Mouse (Mus musculus): ENCODE results near the gene Col4a6.

Col4a6 gene

DNA sequence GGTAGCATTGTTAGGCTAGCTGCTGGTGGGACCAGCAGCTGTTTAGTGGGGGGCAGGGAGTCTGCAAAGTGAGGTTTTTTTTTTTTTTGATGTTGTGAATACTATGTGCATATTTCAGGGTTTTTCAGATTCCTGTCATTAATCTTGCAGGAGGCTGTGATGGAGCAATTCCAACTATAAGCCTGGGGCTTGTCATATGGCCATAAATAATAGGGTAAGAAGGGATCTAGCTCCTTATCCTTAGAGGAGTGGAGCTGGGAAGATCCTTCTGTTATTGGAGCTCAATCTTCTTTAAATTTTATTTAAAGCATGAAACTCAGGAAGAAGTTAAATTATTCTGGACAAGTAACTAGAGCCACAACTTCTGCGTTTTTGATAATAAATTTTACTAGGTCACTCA, 157.7 kb downstream of the Col4a6 start:
- H3K4me3 ChIP-seq (replicated peaks; ENCODE audit: low read length) = no peak overlapping the region
- no peaks in the 10 kb centered on the region for H3K36me3 ChIP-seq (ENCODE audit: insufficient read depth, low read length)
- no peaks in the 10 kb centered on the region for H3K27me3 ChIP-seq (ENCODE audit: insufficient read depth, low read length)
- H3K9me3 ChIP-seq (ENCODE audit: low read length) = no peaks in the 10 kb centered on the region
- no peaks in the 10 kb centered on the region for H3K4me1 ChIP-seq (replicated peaks; ENCODE audit: low read depth, low read length)
- TF ChIP-seq CTCF (conservative IDR thresholded peaks at IDR 0.05; ENCODE audit: low read length) (no peak), NANOG (IDR thresholded peaks at IDR 0.05; ENCODE audit: borderline replicate concordance, low read length) (no peak), POU5F1 (IDR thresholded peaks at IDR 0.05; ENCODE audit: borderline replicate concordance, low read length) (no peak)

DNA sequence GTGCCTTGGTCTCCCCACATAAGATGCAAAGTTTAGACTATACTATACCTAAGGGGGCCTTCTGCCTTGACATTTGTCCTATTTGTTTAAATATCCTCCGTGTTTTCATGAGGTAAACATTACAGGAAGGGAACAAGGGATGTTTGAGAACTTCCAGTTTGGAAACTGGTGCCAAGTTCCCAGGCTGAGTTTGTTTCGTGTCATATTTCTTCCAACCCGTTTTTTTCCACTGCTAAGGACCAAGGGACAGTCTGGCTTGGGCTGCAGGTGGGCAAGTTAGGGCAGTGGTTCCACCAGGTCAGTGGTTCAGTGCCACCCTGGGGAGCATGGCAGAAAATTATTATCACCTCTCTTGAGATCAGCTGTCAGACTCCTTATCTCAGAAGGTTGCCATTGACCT, 158.1 kb downstream of the Col4a6 start:
- Histone ChIP-seq H3K9me3 (ENCODE audit: low read length) (no peaks in the 10 kb centered on the region), H3K27me3 (ENCODE audit: insufficient read depth, low read length) (no peaks in the 10 kb centered on the region), H3K4me1 (replicated peaks; ENCODE audit: low read depth, low read length) (no peaks in the 10 kb centered on the region), H3K4me3 (replicated peaks; ENCODE audit: low read length) (no peak overlapping the region), H3K36me3 (ENCODE audit: insufficient read depth, low read length) (no peaks in the 10 kb centered on the region)
- TF ChIP-seq CTCF (conservative IDR thresholded peaks at IDR 0.05; ENCODE audit: low read length) = no peak
- no peak for TF ChIP-seq NANOG (IDR thresholded peaks at IDR 0.05; ENCODE audit: borderline replicate concordance, low read length)

DNA sequence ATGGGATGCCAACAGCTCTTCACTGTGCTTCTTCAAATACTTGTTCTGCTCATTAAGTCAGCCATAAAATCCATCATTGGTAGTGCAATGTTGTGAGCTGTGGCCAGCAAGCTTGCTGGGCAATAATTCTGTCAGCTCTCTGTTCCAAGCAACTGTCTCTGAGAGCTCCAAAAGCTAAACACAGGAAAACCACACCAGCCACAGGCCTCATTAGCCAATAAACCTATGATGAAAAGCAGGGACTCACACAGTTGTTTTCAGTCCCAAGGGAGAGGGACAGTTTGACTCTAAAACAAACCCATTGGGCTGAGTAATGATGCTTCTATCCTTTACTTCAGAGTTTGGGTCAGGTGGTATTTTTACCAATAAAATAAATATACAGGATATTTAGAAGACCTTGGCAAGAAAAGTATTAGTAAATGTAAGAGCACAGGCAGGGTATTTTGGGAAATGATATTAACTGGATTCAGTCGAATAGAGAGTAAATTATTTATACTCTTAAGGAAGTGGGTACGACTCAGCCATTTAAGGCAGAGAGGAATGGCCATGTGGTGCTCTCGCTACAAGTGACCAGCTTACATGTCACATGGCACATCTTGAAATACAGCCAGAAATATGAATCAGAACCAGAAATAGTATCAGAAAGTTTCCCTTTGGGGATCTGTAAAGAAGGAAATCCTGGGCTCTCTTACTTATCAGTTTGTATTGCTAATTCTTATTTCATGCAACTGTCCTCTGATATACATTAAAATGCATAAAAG, 181.0 kb downstream of the Col4a6 start:
- H3K27me3 ChIP-seq (ENCODE audit: insufficient read depth, low read length) = no peaks in the 10 kb centered on the region
- H3K36me3 ChIP-seq (ENCODE audit: insufficient read depth, low read length) = no peaks in the 10 kb centered on the region
- H3K4me3 ChIP-seq (replicated peaks; ENCODE audit: low read length) = no peak overlapping the region
- no peaks in the 10 kb centered on the region for H3K9me3 ChIP-seq (ENCODE audit: low read length)
- TF ChIP-seq CTCF (conservative IDR thresholded peaks at IDR 0.05; ENCODE audit: low read length) = no peak
- TF ChIP-seq POU5F1 (IDR thresholded peaks at IDR 0.05; ENCODE audit: borderline replicate concordance, low read length) = no peak
- no peak for TF ChIP-seq NANOG (IDR thresholded peaks at IDR 0.05; ENCODE audit: borderline replicate concordance, low read length)
- H3K4me1 ChIP-seq (replicated peaks; ENCODE audit: low read depth, low read length) = no peaks in the 10 kb centered on the region

DNA sequence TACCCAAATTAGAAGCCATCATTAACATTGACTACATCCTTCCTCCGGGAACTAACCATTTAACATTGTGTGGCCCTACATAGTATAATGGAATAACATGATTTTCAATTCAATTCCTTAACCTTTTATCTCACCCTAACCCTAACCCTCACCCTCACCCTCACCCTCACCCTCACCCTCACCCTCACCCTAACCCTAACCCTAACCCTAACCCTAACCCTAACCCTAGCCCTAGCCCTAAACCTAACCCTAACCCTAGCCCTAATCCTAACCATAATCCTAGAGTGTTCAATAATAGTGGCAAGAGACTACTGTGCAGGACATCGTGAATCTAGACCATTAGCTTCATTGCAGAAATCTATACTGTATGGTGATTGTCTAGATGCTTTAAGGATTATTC, 197.5 kb downstream of the Col4a6 start:
- TF ChIP-seq POU5F1 (IDR thresholded peaks at IDR 0.05; ENCODE audit: borderline replicate concordance, low read length) (no peak), CTCF (conservative IDR thresholded peaks at IDR 0.05; ENCODE audit: low read length) (no peak), NANOG (IDR thresholded peaks at IDR 0.05; ENCODE audit: borderline replicate concordance, low read length) (no peak)
- no peak overlapping the region for H3K4me3 ChIP-seq (replicated peaks; ENCODE audit: low read length)
- no peaks in the 10 kb centered on the region for H3K27me3 ChIP-seq (ENCODE audit: insufficient read depth, low read length)
- H3K9me3 ChIP-seq (ENCODE audit: low read length) = no peaks in the 10 kb centered on the region
- H3K36me3 ChIP-seq (ENCODE audit: insufficient read depth, low read length) = no peaks in the 10 kb centered on the region
- H3K4me1 ChIP-seq (replicated peaks; ENCODE audit: low read depth, low read length) = no peaks in the 10 kb centered on the region

DNA sequence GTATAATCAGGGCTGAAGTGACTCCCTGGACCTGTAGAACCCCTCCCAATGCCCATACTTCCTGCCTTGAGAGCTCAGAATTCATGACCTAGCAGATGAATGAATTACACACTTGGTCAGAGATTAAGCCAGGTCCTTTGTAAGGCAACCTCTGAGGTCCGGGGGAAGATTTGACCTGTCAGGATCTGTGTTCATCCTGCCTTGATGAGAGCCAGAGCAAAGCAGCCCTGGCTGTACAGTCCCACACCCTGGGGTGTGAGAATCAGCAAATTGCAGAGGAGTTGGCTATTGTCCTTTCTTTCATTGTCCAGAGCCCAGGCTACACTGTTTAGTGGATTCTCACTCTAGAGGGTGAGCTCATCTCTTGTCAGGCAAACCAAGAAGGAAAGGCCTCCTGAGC, 207.9 kb downstream of the Col4a6 start:
- TF ChIP-seq NANOG (IDR thresholded peaks at IDR 0.05; ENCODE audit: borderline replicate concordance, low read length) (no peak), POU5F1 (IDR thresholded peaks at IDR 0.05; ENCODE audit: borderline replicate concordance, low read length) (no peak), CTCF (conservative IDR thresholded peaks at IDR 0.05; ENCODE audit: low read length) (no peak)
- H3K9me3 ChIP-seq (ENCODE audit: low read length) = no peaks in the 10 kb centered on the region
- no peaks in the 10 kb centered on the region for H3K27me3 ChIP-seq (ENCODE audit: insufficient read depth, low read length)
- no peaks in the 10 kb centered on the region for H3K4me1 ChIP-seq (replicated peaks; ENCODE audit: low read depth, low read length)
- no peak overlapping the region for H3K4me3 ChIP-seq (replicated peaks; ENCODE audit: low read length)
- H3K36me3 ChIP-seq (ENCODE audit: insufficient read depth, low read length) = no peaks in the 10 kb centered on the region

DNA sequence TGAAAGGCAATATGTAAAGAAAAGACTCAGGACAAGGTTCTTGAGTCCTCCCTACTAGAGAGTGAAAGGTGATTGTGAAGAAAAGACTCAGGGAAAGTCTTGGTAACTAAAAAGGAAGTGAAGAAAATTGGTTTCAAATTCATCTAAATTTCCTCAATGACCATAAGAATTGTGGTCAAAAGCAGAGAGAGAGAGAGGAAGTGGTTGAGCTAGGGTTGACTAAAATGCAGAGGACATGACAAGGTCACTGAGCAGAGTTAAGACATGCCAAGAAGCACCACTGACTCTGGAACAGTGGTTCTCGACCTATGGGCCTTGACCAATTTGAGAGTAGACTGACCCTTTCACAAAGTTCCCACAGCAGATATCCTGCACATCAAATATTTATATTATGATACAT, 224.2 kb downstream of the Col4a6 start:
- no peaks in the 10 kb centered on the region for H3K9me3 ChIP-seq (ENCODE audit: low read length)
- no peaks in the 10 kb centered on the region for H3K36me3 ChIP-seq (ENCODE audit: insufficient read depth, low read length)
- no peak overlapping the region for H3K4me3 ChIP-seq (replicated peaks; ENCODE audit: low read length)
- no peaks in the 10 kb centered on the region for H3K4me1 ChIP-seq (replicated peaks; ENCODE audit: low read depth, low read length)
- TF ChIP-seq CTCF (conservative IDR thresholded peaks at IDR 0.05; ENCODE audit: low read length) (no peak), NANOG (IDR thresholded peaks at IDR 0.05; ENCODE audit: borderline replicate concordance, low read length) (no peak), POU5F1 (IDR thresholded peaks at IDR 0.05; ENCODE audit: borderline replicate concordance, low read length) (no peak)
- no peaks in the 10 kb centered on the region for H3K27me3 ChIP-seq (ENCODE audit: insufficient read depth, low read length)

DNA sequence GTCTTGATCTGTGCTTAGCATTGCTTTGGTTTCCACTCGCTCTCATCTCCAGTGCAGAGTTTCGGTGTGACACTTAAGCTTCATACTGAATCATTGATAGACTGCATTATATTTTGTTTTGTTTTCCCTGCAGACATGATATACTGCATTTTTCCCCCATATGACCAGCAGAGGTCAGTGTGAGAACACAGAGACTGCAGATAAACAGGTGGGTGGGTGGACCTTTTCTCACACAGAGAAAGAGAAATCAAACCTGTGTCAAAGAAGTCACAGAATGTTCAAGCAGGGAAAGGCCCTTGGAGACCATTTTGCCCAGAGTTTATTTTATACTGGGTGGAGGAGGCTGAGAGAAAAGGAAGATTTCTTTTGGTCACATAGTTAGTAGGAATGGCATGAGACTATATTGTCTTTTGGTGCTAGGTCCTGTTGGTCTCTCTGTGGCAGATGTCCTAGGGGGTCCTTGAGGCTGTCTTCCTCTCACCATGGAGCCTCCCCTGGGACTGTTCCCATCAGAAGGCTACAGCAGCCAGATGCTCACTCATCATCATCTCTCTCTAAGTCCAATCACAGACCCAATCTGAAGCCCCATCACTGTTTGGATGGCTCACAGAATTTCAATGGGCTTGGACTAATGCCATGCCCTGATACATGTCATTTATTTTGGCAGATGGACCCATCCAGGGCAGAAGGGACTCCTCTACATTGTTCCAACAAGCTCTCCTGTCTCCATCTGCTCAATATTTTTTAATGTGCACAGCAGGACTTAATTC, 237.1 kb downstream of the Col4a6 start:
- no peak overlapping the region for H3K4me3 ChIP-seq (replicated peaks; ENCODE audit: low read length)
- no peak for TF ChIP-seq POU5F1 (IDR thresholded peaks at IDR 0.05; ENCODE audit: borderline replicate concordance, low read length)
- peak; percentile 36 for TF ChIP-seq CTCF (conservative IDR thresholded peaks at IDR 0.05; ENCODE audit: low read length)
- H3K36me3 ChIP-seq (ENCODE audit: insufficient read depth, low read length) = no peaks in the 10 kb centered on the region
- no peaks in the 10 kb centered on the region for H3K27me3 ChIP-seq (ENCODE audit: insufficient read depth, low read length)
- no peaks in the 10 kb centered on the region for H3K9me3 ChIP-seq (ENCODE audit: low read length)
- H3K4me1 ChIP-seq (replicated peaks; ENCODE audit: low read depth, low read length) = no peaks in the 10 kb centered on the region

DNA sequence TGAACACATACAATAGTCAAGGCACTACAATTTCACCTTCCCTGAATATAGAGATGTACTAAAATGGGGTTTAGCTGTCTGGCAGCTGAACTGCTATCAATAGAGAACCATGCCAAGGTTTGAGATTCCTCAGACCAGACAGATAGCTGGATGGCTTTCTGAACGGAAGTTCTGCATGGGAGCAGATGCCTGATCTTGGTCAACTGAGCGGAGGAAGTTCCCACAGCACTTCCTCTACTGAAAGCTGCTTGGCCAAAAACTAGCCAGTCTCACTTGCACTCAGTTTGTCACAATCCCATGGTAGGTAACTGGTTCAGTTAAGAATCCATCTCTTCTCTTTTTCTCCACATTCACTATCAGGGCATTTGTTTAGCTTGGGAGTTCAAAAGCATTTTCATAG, 245.7 kb downstream of the Col4a6 start:
- no peak overlapping the region for H3K4me3 ChIP-seq (replicated peaks; ENCODE audit: low read length)
- no peaks in the 10 kb centered on the region for H3K4me1 ChIP-seq (replicated peaks; ENCODE audit: low read depth, low read length)
- TF ChIP-seq CTCF (conservative IDR thresholded peaks at IDR 0.05; ENCODE audit: low read length) (no peak), NANOG (IDR thresholded peaks at IDR 0.05; ENCODE audit: borderline replicate concordance, low read length) (no peak), POU5F1 (IDR thresholded peaks at IDR 0.05; ENCODE audit: borderline replicate concordance, low read length) (no peak)
- no peaks in the 10 kb centered on the region for H3K9me3 ChIP-seq (ENCODE audit: low read length)
- no peaks in the 10 kb centered on the region for H3K36me3 ChIP-seq (ENCODE audit: insufficient read depth, low read length)
- H3K27me3 ChIP-seq (ENCODE audit: insufficient read depth, low read length) = no peaks in the 10 kb centered on the region
